Mouse (Mus musculus): ENCODE results near the gene Rtl8c. TPM values are rescaled to one million over a fixed set of nuclear protein-coding genes. Genes with fewer than 3 reads are reported as not detected.
"Not testable (repeated sequence)": the region's sequence is repeated elsewhere in the genome, so short reads cannot be mapped to it uniquely, and the experiment has no call there.

Rtl8c gene
- polyA plus RNA-seq, 1 experiment from 2014 or later: 31.9 TPM

- H3K36me3 ChIP-seq; H3K4me1 ChIP-seq (replicated peaks); H3K9ac ChIP-seq (replicated peaks); H3K27ac ChIP-seq; H3K9me3 ChIP-seq; H3K27me3 ChIP-seq; ATAC-seq (ENCODE audit: insufficient number of reproducible peaks, insufficient read depth, low FRiP score, low TSS enrichment, low read depth): not testable (repeated sequence)
- Histone ChIP-seq H3K4me2 (peak overlapping the region; percentile 42), H3K4me3 (replicated peaks) (0 out of 2 replicates have a peak overlapping the region, but pooled peaks have one; percentile 16)
- 57% methylated on average over 4 of the region's 4 CpGs for WGBS
Measured at GRCm38 (mm10) chrX:53642604-53642979, 34.8 kb downstream of the Rtl8c start.

GRCm38 (mm10) chrX:53642980-53643961, 35.4 kb downstream of the Rtl8c start, which contains the start of gene Rtl8a:
Gene Rtl8a (minus strand): TSS chrX:53643682.
- H3K9me3 ChIP-seq; H3K36me3 ChIP-seq; H3K9ac ChIP-seq (replicated peaks); H3K27me3 ChIP-seq; H3K4me1 ChIP-seq (replicated peaks): not testable (repeated sequence)
- H3K4me3 ChIP-seq (replicated peaks): peak within 1 kb of the TSS; percentile 34
- 0 out of 2 replicates have a peak within 1 kb of the TSS, but pooled peaks have one; percentile 45 for H3K27ac ChIP-seq
- peak; percentile 91 for ATAC-seq (ENCODE audit: insufficient number of reproducible peaks, insufficient read depth, low FRiP score, low TSS enrichment, low read depth)
- 18% methylated on average over 11 of the region's 50 CpGs for WGBS
- H3K4me2 ChIP-seq: peak within 1 kb of the TSS; percentile 46

GRCm38 (mm10) chrX:53645885-53646284, 38.1 kb downstream of the Rtl8c start:
- WGBS: 81% methylated on average over 6 of the region's 6 CpGs
- H3K9me3 ChIP-seq: no peaks in the 10 kb centered on the region
- H3K27ac ChIP-seq: no peak overlapping the region
- no peak for ATAC-seq (ENCODE audit: insufficient number of reproducible peaks, insufficient read depth, low FRiP score, low TSS enrichment, low read depth)
- H3K4me1 ChIP-seq (replicated peaks): no peaks in the 10 kb centered on the region
- H3K27me3 ChIP-seq: no peaks in the 10 kb centered on the region
- H3K4me3 ChIP-seq (replicated peaks): no peak overlapping the region
- no peak overlapping the region for H3K9ac ChIP-seq (replicated peaks)
- no peaks in the 10 kb centered on the region for H3K36me3 ChIP-seq
- H3K4me2 ChIP-seq: no peak overlapping the region

GRCm38 (mm10) chrX:53652917-53653316, 45.1 kb downstream of the Rtl8c start:
- not testable (repeated sequence) for H3K27me3 ChIP-seq; H3K36me3 ChIP-seq; H3K4me2 ChIP-seq; ATAC-seq (ENCODE audit: insufficient number of reproducible peaks, insufficient read depth, low FRiP score, low TSS enrichment, low read depth); H3K9me3 ChIP-seq; H3K4me1 ChIP-seq (replicated peaks); H3K9ac ChIP-seq (replicated peaks); H3K27ac ChIP-seq; H3K4me3 ChIP-seq (replicated peaks)
- 63% methylated on average over 4 of the region's 4 CpGs for WGBS

Other genes with a start within 250 kb of the Rtl8c start
- gene Mospd1, start 237.5 kb upstream of the Rtl8c start, polyA plus RNA-seq (2016; fragmentation: Nextera tagmentation; extraction: Ambion mirVana): 42.9 and 44.0 TPM in 2 replicates
- not detected in 2 replicates for gene Etd, start 173.1 kb upstream of the Rtl8c start, polyA plus RNA-seq (2016; fragmentation: Nextera tagmentation; extraction: Ambion mirVana)
- gene Gm14597, start 947 bp downstream of the Rtl8c start, polyA plus RNA-seq (2016; fragmentation: Nextera tagmentation; extraction: Ambion mirVana): not detected in 2 replicates
- gene Rtl8a, start 35.6 kb downstream of the Rtl8c start, polyA plus RNA-seq (2016; fragmentation: Nextera tagmentation; extraction: Ambion mirVana): 51.2 and 53.2 TPM in 2 replicates
- 48.0 and 48.2 TPM in 2 replicates for gene Rtl8b, start 62.4 kb downstream of the Rtl8c start, polyA plus RNA-seq (2016; fragmentation: Nextera tagmentation; extraction: Ambion mirVana)
- gene 4930502E18Rik, start 116.8 kb downstream of the Rtl8c start, polyA plus RNA-seq (2016; fragmentation: Nextera tagmentation; extraction: Ambion mirVana): 0.35 and 0.56 TPM in 2 replicates
- not detected in 2 replicates for gene 1700013H16Rik, start 149.8 kb downstream of the Rtl8c start, polyA plus RNA-seq (2016; fragmentation: Nextera tagmentation; extraction: Ambion mirVana)
- gene Zfp36l3, start 168.4 kb downstream of the Rtl8c start, polyA plus RNA-seq (2016; fragmentation: Nextera tagmentation; extraction: Ambion mirVana): not detected in 2 replicates
- gene Xlr, start 189.7 kb downstream of the Rtl8c start, polyA plus RNA-seq (2016; fragmentation: Nextera tagmentation; extraction: Ambion mirVana): 0.50 and 0.72 TPM in 2 replicates

Data from limb, embryonic 12.5 days (tissue).